Mouse (Mus musculus): ENCODE results near the gene Zfp599. TPM values are rescaled to one million over a fixed set of nuclear protein-coding genes. Genes with fewer than 3 reads are reported as not detected.

Zfp599 gene
- total and polyA plus RNA-seq, 3 experiments, result 7.6 to 12.1 TPM; not detected in 1

GRCm38 (mm10) chr9:22261594-22261993, 1.9 kb upstream of the Zfp599 start (continued):
- peak; percentile 90 for TF ChIP-seq SIN3A (IDR thresholded peaks at IDR 0.05; ENCODE audit: low read length)

GRCm38 (mm10) chr9:22260092-22260422, 362 bp upstream of the Zfp599 start:
- H3K79me2 ChIP-seq (ENCODE audit: control insufficient read depth, insufficient read depth, low read length, poor library complexity), result peaks cover 17% of the 10 kb centered on the region
- H3K4me3 ChIP-seq (ENCODE audit: control insufficient read depth in 1 of 2, insufficient read depth in 1 of 2, low read depth in 2 of 2, low read length in 2 of 2), result peak overlapping the region; percentile 67 to 89
- H3K9ac ChIP-seq (ENCODE audit: control insufficient read depth, low read depth, low read length, poor library complexity, severe bottlenecking), result peak overlapping the region; percentile 58
- H3K27me3 ChIP-seq (ENCODE audit: control insufficient read depth in 1 of 2, insufficient read depth in 2 of 2, low read length in 2 of 2), result no peaks in the 10 kb centered on the region
- peak overlapping the region; percentile 8; the same call in 1 of the 2 replicates for H3K27ac ChIP-seq (ENCODE audit: control insufficient read depth, low read depth, low read length)
- peaks cover 20 to 42% of the 10 kb centered on the region in 2 experiments for H3K36me3 ChIP-seq (ENCODE audit: control insufficient read depth in 1 of 2, insufficient read depth in 2 of 2, low read length in 2 of 2)
- no peaks in the 10 kb centered on the region for H3K9me3 ChIP-seq (replicated peaks; ENCODE audit: insufficient read depth, low read length)
- H3K4me1 ChIP-seq (ENCODE audit: control insufficient read depth in 1 of 2, insufficient read depth in 2 of 2, low read length in 2 of 2), result peaks cover 29 to 35% of the 10 kb centered on the region in 2 experiments
- DNase-seq (ENCODE audit: low read depth, low spot score), result no peak
- TF ChIP-seq USF1 (IDR thresholded peaks at IDR 0.05; ENCODE audit: low read depth, low read length) (no peak), ELF1 (IDR thresholded peaks at IDR 0.05; ENCODE audit: low read depth, low read length) (no peak), CTCF (IDR thresholded peaks at IDR 0.05 in 2 of 3, conservative IDR thresholded peaks at IDR 0.05 in 1 of 3; ENCODE audit: control insufficient read depth in 1 of 3, insufficient read depth in 1 of 3, low read depth in 2 of 3, low read length in 3 of 3, poor library complexity in 1 of 3, severe bottlenecking in 1 of 3) (no peak), ZMIZ1 (IDR thresholded peaks at IDR 0.05; ENCODE audit: low read depth, low read length) (no peak), MAFK (IDR thresholded peaks at IDR 0.05; ENCODE audit: borderline replicate concordance, low read depth, low read length) (no peak), RAD21 (IDR thresholded peaks at IDR 0.05; ENCODE audit: low read depth, low read length) (no peak), ZKSCAN1 (IDR thresholded peaks at IDR 0.05; ENCODE audit: low read depth, low read length) (no peak), TBP (IDR thresholded peaks at IDR 0.05; ENCODE audit: low read depth, low read length) (no peak), GABPA (IDR thresholded peaks at IDR 0.05; ENCODE audit: low read depth, low read length) (no peak), MXI1 (IDR thresholded peaks at IDR 0.05; ENCODE audit: low read depth, low read length) (no peak), ZNF384 (IDR thresholded peaks at IDR 0.05; ENCODE audit: low read depth, low read length) (peak; percentile 88), CHD2 (IDR thresholded peaks at IDR 0.05; ENCODE audit: low read length) (peak; percentile 66), MAX (IDR thresholded peaks at IDR 0.05; ENCODE audit: low read length) (no peak), MEF2A (IDR thresholded peaks at IDR 0.05; ENCODE audit: extremely low read depth, insufficient replicate concordance, low read depth, low read length, poor library complexity, severe bottlenecking) (no peak), SIN3A (IDR thresholded peaks at IDR 0.05; ENCODE audit: low read length) (peak; percentile 90), ETS1 (IDR thresholded peaks at IDR 0.05; ENCODE audit: low read depth, low read length) (no peak), JUND (IDR thresholded peaks at IDR 0.05; ENCODE audit: low read depth, low read length) (0 out of 2 replicates have a peak, but pooled peaks have one; percentile 22), POLR2AphosphoS2 (IDR thresholded peaks at IDR 0.05; ENCODE audit: low read length) (no peak), RCOR1 (IDR thresholded peaks at IDR 0.05; ENCODE audit: low read depth, low read length) (peak; percentile 32; the same call in 1 of the 2 replicates), MYC (IDR thresholded peaks at IDR 0.05; ENCODE audit: low read depth, low read length) (0 out of 2 replicates have a peak, but pooled peaks have one; percentile 28), MYB (IDR thresholded peaks at IDR 0.05; ENCODE audit: low read depth, low read length) (no peak), E2F4 (IDR thresholded peaks at IDR 0.05; ENCODE audit: borderline replicate concordance, low read depth, low read length) (no peak; the same call in 1 of the 2 replicates), TCF12 (IDR thresholded peaks at IDR 0.05; ENCODE audit: low read depth, low read length) (no peak), ZC3H11A (IDR thresholded peaks at IDR 0.05; ENCODE audit: low read depth, low read length) (0 out of 2 replicates have a peak, but pooled peaks have one; percentile 12), SMC3 (IDR thresholded peaks at IDR 0.05; ENCODE audit: low read depth, low read length) (no peak), POLR2A (IDR thresholded peaks at IDR 0.05; ENCODE audit: control insufficient read depth in 1 of 2, insufficient read depth in 1 of 2, low read depth in 1 of 2, low read length in 2 of 2, poor library complexity in 1 of 2) (no peak; a peak in 1 of 4 replicates), MAZ (IDR thresholded peaks at IDR 0.05; ENCODE audit: low read depth, low read length) (no peak), GATA1 (IDR thresholded peaks at IDR 0.05; ENCODE audit: low read depth, low read length) (no peak), USF2 (IDR thresholded peaks at IDR 0.05; ENCODE audit: borderline replicate concordance in 1 of 2, insufficient read depth in 1 of 2, low read depth in 1 of 2, low read length in 2 of 2) (no peak), BHLHE40 (IDR thresholded peaks at IDR 0.05; ENCODE audit: borderline replicate concordance, low read depth, low read length) (no peak), NELFE (IDR thresholded peaks at IDR 0.05; ENCODE audit: low read depth, low read length) (no peak), HCFC1 (IDR thresholded peaks at IDR 0.05; ENCODE audit: low read depth, low read length) (no peak; the same call in 1 of the 2 replicates), EP300 (IDR thresholded peaks at IDR 0.05; ENCODE audit: low read depth in 1 of 2, low read length in 2 of 2) (no peak), NRF1 (IDR thresholded peaks at IDR 0.05; ENCODE audit: insufficient read depth, low read depth, low read length, poor library complexity, severe bottlenecking) (no peak), CHD1 (IDR thresholded peaks at IDR 0.05; ENCODE audit: low read depth, low read length) (peak; percentile 91; the same call in 1 of the 2 replicates), UBTF (IDR thresholded peaks at IDR 0.05; ENCODE audit: borderline replicate concordance, insufficient read depth, low read depth, low read length) (no peak)

Data from MEL (cell line).